Mouse (Mus musculus): ENCODE results near the gene Prep. TPM values are rescaled to one million over a fixed set of nuclear protein-coding genes. Genes with fewer than 3 reads are reported as not detected.

Prep gene
- polyA plus RNA-seq, 1 experiment from 2014 or later, result 26.4 TPM

GRCm38 (mm10) chr10:45123011-45123410 is 56.0 kb downstream of the Prep start:
- Histone ChIP-seq H3K27ac (replicated peaks) (no peak overlapping the region), H3K4me1 (replicated peaks) (no peaks in the 10 kb centered on the region), H3K9ac (no peak overlapping the region), H3K4me2 (no peak overlapping the region), H3K9me3 (no peaks in the 10 kb centered on the region), H3K4me3 (no peak overlapping the region), H3K36me3 (peaks cover 72% of the 10 kb centered on the region), H3K27me3 (no peaks in the 10 kb centered on the region)
- WGBS, result 73% methylated on average over 6 of the region's 6 CpGs
- ATAC-seq (ENCODE audit: low read depth), result no peak

- Histone ChIP-seq H3K4me1 (replicated peaks) (peaks cover 14% of the 10 kb centered on the region), H3K4me2 (0 out of 2 replicates have a peak overlapping the region, but pooled peaks have one; percentile 16), H3K4me3 (no peak overlapping the region), H3K36me3 (peaks cover 25% of the 10 kb centered on the region), H3K27me3 (no peaks in the 10 kb centered on the region), H3K9ac (peak overlapping the region; percentile 6; the same call in 1 of the 2 replicates), H3K9me3 (no peaks in the 10 kb centered on the region), H3K27ac (replicated peaks) (peak overlapping the region; percentile 69)
- ATAC-seq (ENCODE audit: low read depth), result peak; percentile 62
- WGBS, result 40% methylated on average over 11 of the region's 11 CpGs
Observed at GRCm38 (mm10) chr10:45129105-45129504, 62.1 kb downstream of the Prep start.

GRCm38 (mm10) chr10:45130004-45130403 is 63.0 kb downstream of the Prep start:
- Histone ChIP-seq H3K4me1 (replicated peaks) (peaks cover 14% of the 10 kb centered on the region), H3K27ac (replicated peaks) (0 out of 2 replicates have a peak overlapping the region, but pooled peaks have one; percentile 69), H3K9me3 (no peaks in the 10 kb centered on the region), H3K9ac (no peak overlapping the region), H3K27me3 (no peaks in the 10 kb centered on the region), H3K4me3 (no peak overlapping the region), H3K4me2 (no peak overlapping the region), H3K36me3 (peaks cover 18% of the 10 kb centered on the region)
- 93% methylated on average over 6 of the region's 6 CpGs for WGBS
- ATAC-seq (ENCODE audit: low read depth), result no peak

- no peak overlapping the region for H3K4me3 ChIP-seq
- H3K4me2 ChIP-seq, result no peak overlapping the region
- no peak for ATAC-seq (ENCODE audit: low read depth)
- H3K4me1 ChIP-seq (replicated peaks), result peaks cover 14% of the 10 kb centered on the region
- 0 out of 2 replicates have a peak, but pooled peaks cover 8% of the 10 kb centered on the region for H3K36me3 ChIP-seq
- WGBS, result 80% methylated on average over 4 of the region's 4 CpGs
- H3K27me3 ChIP-seq, result no peaks in the 10 kb centered on the region
- H3K27ac ChIP-seq (replicated peaks), result no peak overlapping the region
- no peaks in the 10 kb centered on the region for H3K9me3 ChIP-seq
- no peak overlapping the region for H3K9ac ChIP-seq
Observed at GRCm38 (mm10) chr10:45132371-45132770, 65.4 kb downstream of the Prep start.

- Histone ChIP-seq H3K4me3 (no peak overlapping the region), H3K4me2 (no peak overlapping the region), H3K9me3 (no peaks in the 10 kb centered on the region), H3K27ac (replicated peaks) (no peak overlapping the region), H3K27me3 (no peaks in the 10 kb centered on the region), H3K36me3 (no peaks in the 10 kb centered on the region), H3K9ac (no peak overlapping the region), H3K4me1 (replicated peaks) (peaks cover 35% of the 10 kb centered on the region)
- no peak for ATAC-seq (ENCODE audit: low read depth)
- WGBS, result 93% methylated on average over 7 of the region's 7 CpGs
Observed at GRCm38 (mm10) chr10:45136806-45137205, 69.8 kb downstream of the Prep start.

GRCm38 (mm10) chr10:45139910-45140309 is 72.9 kb downstream of the Prep start:
- no peak overlapping the region for H3K4me3 ChIP-seq
- no peaks in the 10 kb centered on the region for H3K9me3 ChIP-seq
- H3K27ac ChIP-seq (replicated peaks), result peak overlapping the region; percentile 55
- no peak overlapping the region for H3K9ac ChIP-seq
- H3K27me3 ChIP-seq, result no peaks in the 10 kb centered on the region
- H3K4me1 ChIP-seq (replicated peaks), result peaks cover 35% of the 10 kb centered on the region
- 0 out of 2 replicates have a peak, but pooled peaks have one; percentile 45 for ATAC-seq (ENCODE audit: low read depth)
- 42% methylated on average over 4 of the region's 4 CpGs for WGBS
- H3K4me2 ChIP-seq, result no peak overlapping the region
- H3K36me3 ChIP-seq, result no peaks in the 10 kb centered on the region

GRCm38 (mm10) chr10:45140474-45141212 is 73.6 kb downstream of the Prep start:
- Histone ChIP-seq H3K4me1 (replicated peaks) (peaks cover 35% of the 10 kb centered on the region), H3K4me3 (no peak overlapping the region), H3K36me3 (no peaks in the 10 kb centered on the region), H3K27me3 (no peaks in the 10 kb centered on the region), H3K4me2 (no peak overlapping the region), H3K9me3 (no peaks in the 10 kb centered on the region), H3K9ac (no peak overlapping the region), H3K27ac (replicated peaks) (peak overlapping the region; percentile 55; the same call in 1 of the 2 replicates)
- 49% methylated on average over 7 of the region's 7 CpGs for WGBS
- ATAC-seq (ENCODE audit: low read depth), result no peak; the same call in none of the 2 replicates

GRCm38 (mm10) chr10:45142359-45142758 is 75.4 kb downstream of the Prep start:
- no peak overlapping the region for H3K4me2 ChIP-seq
- no peak overlapping the region for H3K9ac ChIP-seq
- no peak overlapping the region for H3K27ac ChIP-seq (replicated peaks)
- no peaks in the 10 kb centered on the region for H3K36me3 ChIP-seq
- H3K4me1 ChIP-seq (replicated peaks), result peaks cover 47% of the 10 kb centered on the region
- WGBS, result 87% methylated on average over 5 of the region's 5 CpGs
- no peaks in the 10 kb centered on the region for H3K27me3 ChIP-seq
- no peak overlapping the region for H3K4me3 ChIP-seq
- ATAC-seq (ENCODE audit: low read depth), result no peak
- H3K9me3 ChIP-seq, result no peaks in the 10 kb centered on the region

- 91% methylated on average over 6 of the region's 6 CpGs for WGBS
- Histone ChIP-seq H3K9ac (no peak overlapping the region), H3K27me3 (no peaks in the 10 kb centered on the region), H3K4me1 (replicated peaks) (peaks cover 39% of the 10 kb centered on the region), H3K9me3 (no peaks in the 10 kb centered on the region), H3K4me2 (no peak overlapping the region), H3K36me3 (peaks cover 6% of the 10 kb centered on the region; the same call in 1 of the 2 replicates), H3K4me3 (no peak overlapping the region), H3K27ac (replicated peaks) (no peak overlapping the region)
- ATAC-seq (ENCODE audit: low read depth), result no peak
Observed at GRCm38 (mm10) chr10:45144038-45144817, 77.2 kb downstream of the Prep start.

- H3K27me3 ChIP-seq, result no peaks in the 10 kb centered on the region
- ATAC-seq (ENCODE audit: low read depth), result no peak
- 0 out of 2 replicates have a peak overlapping the region, but pooled peaks have one; percentile 2 for H3K4me2 ChIP-seq
- peaks cover 27% of the 10 kb centered on the region for H3K4me1 ChIP-seq (replicated peaks)
- no peaks in the 10 kb centered on the region for H3K9me3 ChIP-seq
- WGBS, result 20% methylated on average over 6 of the region's 6 CpGs
- H3K36me3 ChIP-seq, result peaks cover 28% of the 10 kb centered on the region
- H3K27ac ChIP-seq (replicated peaks), result peak overlapping the region; percentile 64
- H3K9ac ChIP-seq, result peak overlapping the region; percentile 48
- H3K4me3 ChIP-seq, result no peak overlapping the region
Observed at GRCm38 (mm10) chr10:45146821-45147220, 79.8 kb downstream of the Prep start.

- peak; percentile 22; the same call in 1 of the 2 replicates for ATAC-seq (ENCODE audit: low read depth)
Observed at GRCm38 (mm10) chr10:45151137-45151536, 84.1 kb downstream of the Prep start.

More at GRCm38 (mm10) chr10:45151137-45151536, 84.1 kb downstream of the Prep start:
- H3K4me1 ChIP-seq (replicated peaks), result peaks cover 27% of the 10 kb centered on the region
- H3K4me3 ChIP-seq, result no peak overlapping the region
- H3K36me3 ChIP-seq, result peaks cover 66% of the 10 kb centered on the region
- no peaks in the 10 kb centered on the region for H3K27me3 ChIP-seq
- H3K9ac ChIP-seq, result no peak overlapping the region
- H3K9me3 ChIP-seq, result no peaks in the 10 kb centered on the region
- WGBS, result 51% methylated on average over 5 of the region's 5 CpGs
- H3K4me2 ChIP-seq, result no peak overlapping the region
- H3K27ac ChIP-seq (replicated peaks), result no peak overlapping the region
